22 mouse cellular contexts compared by ENCODE assay signal in genomic region chr6:117479376-117479775, GRCm38 (mm10).
DNase-seq lines count a peak whose midpoint lies in the region; ATAC-seq lines count a peak whose summit lies in the region.
"Had no signal": no experiment of that assay in that cellular context is flagged by ENCODE, and none has a peak within 500 bp of the region (broad histone marks: within the 10 kb centered on the region; RNA-seq: fewer than 3 reads in every experiment).

No protein-coding gene starts in this region.

- H3K9ac ChIP-seq in kidney, embryonic 16.5 days (replicated peaks; ENCODE audit: low read length), result no peak overlapping the region
- H3K9ac ChIP-seq: forebrain, postnatal 0 days; heart, embryonic 15.5 days; hindbrain, embryonic 15.5 days; limb, embryonic 13.5 days; liver, embryonic 13.5 days had no signal

- no peak for DNase-seq in kidney, adult 8-10 months
- peak; percentile 36 for DNase-seq in embryo, embryonic 11 days
- DNase-seq in forelimb bud, embryonic 11.5 days (ENCODE audit: low read depth, low spot score), result peak; percentile 69
- no peak for DNase-seq in ovary, postnatal 14 days (ENCODE audit: low spot score)
- no peak for DNase-seq in cerebellum, adult 11-12 months
- DNase-seq in frontal cortex, postnatal 10 days (ENCODE audit: low spot score in 2 of 2), result no peak
- DNase-seq: adrenal gland, postnatal 10 days; cerebellum, adult 9-10 months; forebrain, postnatal 0 days; gastrocnemius, postnatal 36 days; heart, postnatal 4 days; liver, embryonic 13.5 days; lung, adult 2 months; thymus, adult 18-20 months; thymus, postnatal 36 days had no signal

- no peaks in the 10 kb centered on the region for H3K27me3 ChIP-seq in kidney, embryonic 16.5 days (ENCODE audit: insufficient read depth, low read length)
- H3K27me3 ChIP-seq: heart, embryonic 15.5 days; hindbrain, embryonic 15.5 days; limb, embryonic 13.5 days; liver, embryonic 13.5 days; megakaryocyte, embryonic 14.5 days had no signal

- H3K9me3 ChIP-seq in kidney, embryonic 16.5 days (ENCODE audit: low read length), result no peaks in the 10 kb centered on the region
- H3K9me3 ChIP-seq: heart, embryonic 15.5 days; hindbrain, embryonic 15.5 days; limb, embryonic 13.5 days; liver, embryonic 13.5 days had no signal

- H3K4me3 ChIP-seq in kidney, embryonic 16.5 days (ENCODE audit: low read length), result no peak overlapping the region
- H3K4me3 ChIP-seq: heart, embryonic 15.5 days; hindbrain, embryonic 15.5 days; limb, embryonic 13.5 days; liver, embryonic 13.5 days; megakaryocyte, embryonic 14.5 days had no signal

- no peaks in the 10 kb centered on the region for H3K36me3 ChIP-seq in kidney, embryonic 16.5 days (ENCODE audit: insufficient read depth, low read length)
- H3K36me3 ChIP-seq: heart, embryonic 15.5 days; hindbrain, embryonic 15.5 days; limb, embryonic 13.5 days; liver, embryonic 13.5 days had no signal

- WGBS in kidney, embryonic 16.5 days, result 21% methylated on average over 2 of the region's 2 CpGs

- peak; percentile 15; the same call in 1 of the 2 replicates for ATAC-seq in kidney, embryonic 16.5 days (ENCODE audit: low FRiP score, low TSS enrichment)
- ATAC-seq: forebrain, postnatal 0 days; intestine, embryonic 16.5 days had no signal

- H3K4me2 ChIP-seq in kidney, embryonic 16.5 days (replicated peaks; ENCODE audit: low read depth, low read length), result no peak overlapping the region
- H3K4me2 ChIP-seq: heart, embryonic 15.5 days; hindbrain, embryonic 15.5 days; limb, embryonic 13.5 days; liver, embryonic 13.5 days had no signal

- H3K4me1 ChIP-seq in kidney, embryonic 16.5 days (ENCODE audit: insufficient read depth, low read length), result peaks cover 13% of the 10 kb centered on the region; the same call in 1 of the 2 replicates
- H3K4me1 ChIP-seq: heart, embryonic 15.5 days; hindbrain, embryonic 15.5 days; liver, embryonic 13.5 days; megakaryocyte, embryonic 14.5 days had no signal

- H3K27ac ChIP-seq in kidney, embryonic 16.5 days (ENCODE audit: low read length), result peak overlapping the region; percentile 4; the same call in 1 of the 2 replicates
- H3K27ac ChIP-seq: heart, embryonic 15.5 days; hindbrain, embryonic 15.5 days; kidney, postnatal 0 days; limb, embryonic 13.5 days; liver, embryonic 13.5 days had no signal

Comparison
In these comparisons a context has a peak if more than half of its experiments do, and no peak if none do; other contexts are left out.
1. DNase-seq: peak in embryo, embryonic 11 days (single experiment) and forelimb bud, embryonic 11.5 days (single experiment); none in kidney, adult 8-10 months (0 of 2), ovary, postnatal 14 days (single experiment), cerebellum, adult 11-12 months (single experiment) and frontal cortex, postnatal 10 days (0 of 2).